Mouse (Mus musculus) forebrain, embryonic 16.5 days (tissue): ENCODE results near the gene Pemt. TPM values are rescaled to one million over a fixed set of nuclear protein-coding genes. Genes with fewer than 3 reads are reported as not detected.
A peak's percentile ranks its signal among the peaks of the same experiment; 100 is the strongest.

ENCODE experiments used
- ATAC-seq: fragments of 200-750 bp; cut with Nextera tagmentation; 2 replicates; pipeline ENCODE4 v1.8.0; 2017; ENCODE audit warnings: mild to moderate bottlenecking, moderate library complexity
- H3K27ac ChIP-seq: fragments of 300-500 bp; sonication (generic); 2 replicates; pipeline ENCODE4 v1.5.1; 2014; ENCODE audit warnings: low read length, control low read depth
- H3K27me3 ChIP-seq: fragments of 300-500 bp; sonication (generic); replicated peaks from 2 replicates; pipeline ENCODE4 v1.6.1; 2014; ENCODE audit warnings: low read length; ENCODE audit not compliant: control insufficient read depth, insufficient read depth
- H3K36me3 ChIP-seq: fragments of 300-500 bp; sonication (generic); 2 replicates; pipeline ENCODE4 v1.6.1; 2014; ENCODE audit not compliant: control insufficient read depth, insufficient read depth
- H3K4me1 ChIP-seq: fragments of 300-500 bp; sonication (generic); replicated peaks from 2 replicates; pipeline ENCODE4 v1.6.1; 2014; ENCODE audit warnings: low read length; ENCODE audit not compliant: control insufficient read depth, insufficient read depth
- H3K4me2 ChIP-seq: fragments of 300-500 bp; sonication (generic); 2 replicates; pipeline ENCODE4 v1.6.1; 2014; ENCODE audit warnings: mild to moderate bottlenecking, low read length, control low read depth
- H3K4me3 ChIP-seq: fragments of 300-500 bp; sonication (generic); replicated peaks from 2 replicates; pipeline ENCODE4 v1.5.1; 2014; ENCODE audit warnings: mild to moderate bottlenecking, low read length, control low read depth
- H3K9ac ChIP-seq: fragments of 300-500 bp; sonication (generic); replicated peaks from 2 replicates; pipeline ENCODE4 v1.6.1; 2014; ENCODE audit warnings: low read depth, low read length, control low read depth
- H3K9me3 ChIP-seq: fragments of 300-500 bp; sonication (generic); 2 replicates; pipeline ENCODE4 v1.6.1; 2016; ENCODE audit warnings: low read length; ENCODE audit not compliant: control insufficient read depth
- WGBS: fragments of 180-500 bp; shearing (Covaris S2); extraction: QIAGEN DNeasy Blood & Tissue Kit; methylation state at CpG from one replicate; pipeline ENCODE4 v1.1.7; 2014; 5-methylcytosine and 5-hydroxymethylcytosine counted together
- polyA plus RNA-seq: library from polyadenylated mRNA; unstranded; fragments of >200 nt; fragmentation: Nextera tagmentation; extraction: Ambion mirVana; gene quantifications from 2 replicates; pipeline ENCODE4 v1.2.1, GENCODE M21; 2015

Gene Pemt
- polyA plus RNA-seq, 1 experiment from 2014 or later, result 7.9 TPM

DNA sequence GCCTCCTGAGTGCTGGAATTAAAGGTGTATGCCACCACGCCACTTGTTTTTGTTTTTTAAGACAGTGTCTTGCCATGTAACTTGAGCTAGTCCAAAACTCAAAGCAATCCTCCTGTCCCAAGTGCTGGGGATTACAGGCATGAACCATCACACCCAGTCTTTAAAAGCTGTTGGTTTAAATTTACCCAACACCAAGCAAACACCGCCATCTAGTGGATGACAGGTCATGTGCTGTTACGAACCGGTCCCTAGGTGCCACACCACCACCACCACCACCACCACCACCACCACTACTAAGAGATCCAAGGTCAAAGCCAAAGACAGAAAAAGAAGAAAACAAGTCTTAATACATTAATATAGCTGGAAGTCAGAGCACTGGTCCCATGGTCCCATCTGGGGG lies 30.5 kb upstream of the Pemt start:
- H3K9ac ChIP-seq, result no peak overlapping the region

DNA sequence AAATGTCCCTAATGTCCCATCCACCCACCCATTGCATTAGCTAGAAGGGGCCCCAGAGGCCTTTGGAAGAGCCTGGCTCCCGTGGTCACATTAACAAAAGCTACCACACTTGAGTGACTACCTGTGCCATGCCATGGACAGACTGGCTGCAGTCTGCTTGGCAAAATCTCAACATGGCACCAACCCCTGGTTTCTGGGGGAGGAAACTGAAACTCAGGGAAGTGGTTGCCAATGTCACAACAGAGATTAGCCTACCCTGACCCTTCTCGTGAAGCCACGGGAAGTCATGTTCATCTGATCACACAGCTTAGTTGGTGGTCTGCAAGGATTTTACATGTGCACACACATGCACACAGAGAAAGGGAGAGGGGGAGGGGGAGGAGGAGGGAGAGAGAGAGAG lies 29.9 kb upstream of the Pemt start:
- WGBS, result 82% methylated on average over 3 of the region's 3 CpGs
- Histone ChIP-seq H3K27me3 (no peaks in the 10 kb centered on the region), H3K36me3 (no peaks in the 10 kb centered on the region), H3K9me3 (no peaks in the 10 kb centered on the region), H3K4me3 (no peak overlapping the region), H3K4me1 (no peaks in the 10 kb centered on the region), H3K9ac (no peak overlapping the region), H3K27ac (no peak overlapping the region), H3K4me2 (no peak overlapping the region)
- ATAC-seq, result no peak

More for the DNA sequence above, 30.5 kb upstream of the Pemt start:
- Histone ChIP-seq H3K9me3 (no peaks in the 10 kb centered on the region), H3K36me3 (no peaks in the 10 kb centered on the region), H3K4me1 (no peaks in the 10 kb centered on the region), H3K4me3 (no peak overlapping the region), H3K27me3 (no peaks in the 10 kb centered on the region), H3K27ac (no peak overlapping the region), H3K4me2 (no peak overlapping the region)
- ATAC-seq, result no peak
- WGBS, result 14% methylated on average over 4 of the region's 4 CpGs

DNA sequence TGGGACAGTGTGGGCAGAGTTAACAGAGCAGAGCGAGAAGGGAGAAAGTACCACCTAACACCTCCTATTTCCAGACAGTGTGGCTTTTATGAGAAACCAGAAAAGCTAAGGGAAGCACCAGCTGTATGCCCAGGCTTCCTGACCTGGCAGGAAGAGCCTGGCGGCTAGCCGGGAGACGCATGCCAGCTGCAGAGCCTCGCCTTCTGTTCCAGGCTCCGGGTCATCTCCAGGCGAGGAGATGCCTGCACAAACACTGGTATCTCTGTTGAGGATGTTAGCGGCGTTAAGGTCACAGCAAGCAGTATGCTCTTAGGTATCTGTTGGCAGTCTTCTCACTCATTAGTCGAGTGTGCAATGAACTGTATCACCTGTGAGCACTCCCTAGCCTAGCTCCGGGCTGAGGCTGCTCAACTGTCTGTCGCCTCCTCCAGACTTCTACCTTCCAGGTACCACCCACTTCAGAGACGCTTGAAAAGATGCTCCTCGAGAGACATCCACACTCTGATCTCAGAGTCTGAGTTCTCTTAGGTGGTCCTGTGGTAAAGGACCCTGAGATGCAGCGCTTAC lies 27.7 kb upstream of the Pemt start:
- H3K27me3 ChIP-seq, result no peaks in the 10 kb centered on the region
- no peak overlapping the region for H3K4me3 ChIP-seq
- H3K27ac ChIP-seq, result no peak overlapping the region
- H3K36me3 ChIP-seq, result no peaks in the 10 kb centered on the region
- WGBS, result 75% methylated on average over 15 of the region's 15 CpGs
- H3K9ac ChIP-seq, result no peak overlapping the region
- no peak for ATAC-seq
- no peak overlapping the region for H3K4me2 ChIP-seq
- no peaks in the 10 kb centered on the region for H3K4me1 ChIP-seq
- no peaks in the 10 kb centered on the region for H3K9me3 ChIP-seq

DNA sequence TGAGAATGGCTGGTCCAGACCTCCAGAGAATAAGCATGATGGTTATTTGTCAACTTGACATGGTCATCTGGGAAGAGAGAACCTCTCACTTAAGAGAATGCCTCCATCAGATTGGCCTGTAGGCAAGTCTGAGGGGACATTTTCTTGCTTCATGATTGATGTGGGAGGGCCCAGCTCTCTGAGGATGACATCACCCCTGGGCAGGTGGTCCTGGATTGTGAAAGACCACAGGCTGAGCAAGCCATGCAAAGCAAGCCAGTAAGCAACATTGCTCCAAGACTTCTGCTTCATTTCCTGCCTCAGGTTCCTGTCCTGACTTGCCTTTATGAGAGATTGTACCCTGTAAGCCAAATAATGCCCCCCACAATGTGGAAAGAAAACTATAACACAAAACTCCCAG lies 26.8 kb upstream of the Pemt start:
- Histone ChIP-seq H3K4me2 (no peak overlapping the region), H3K36me3 (no peaks in the 10 kb centered on the region), H3K27ac (no peak overlapping the region)

DNA sequence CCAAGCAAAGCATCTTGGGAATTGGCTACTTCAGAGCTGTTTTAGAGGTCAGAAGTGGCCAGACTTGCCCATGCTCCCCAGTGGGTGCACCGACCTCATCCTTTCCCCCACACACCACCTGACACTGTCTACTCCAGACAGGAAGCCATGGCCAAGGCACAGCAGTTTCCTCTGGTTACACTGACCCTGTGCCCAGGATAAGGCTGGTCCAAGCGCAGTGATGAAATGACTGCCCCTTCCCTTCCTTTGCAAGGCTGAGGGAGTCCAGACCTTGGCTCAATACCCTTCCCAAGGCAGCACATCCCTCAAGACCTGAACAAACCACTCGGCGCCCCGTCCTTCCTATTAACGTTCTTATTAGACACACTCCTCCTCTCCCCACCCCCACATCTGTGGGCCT lies 24.9 kb upstream of the Pemt start:
- no peak overlapping the region for H3K27ac ChIP-seq

More for the DNA sequence above, 26.8 kb upstream of the Pemt start:
- no peaks in the 10 kb centered on the region for H3K4me1 ChIP-seq
- H3K9ac ChIP-seq, result no peak overlapping the region
- H3K9me3 ChIP-seq, result no peaks in the 10 kb centered on the region
- no peak for ATAC-seq
- H3K4me3 ChIP-seq, result no peak overlapping the region
- no peaks in the 10 kb centered on the region for H3K27me3 ChIP-seq

DNA sequence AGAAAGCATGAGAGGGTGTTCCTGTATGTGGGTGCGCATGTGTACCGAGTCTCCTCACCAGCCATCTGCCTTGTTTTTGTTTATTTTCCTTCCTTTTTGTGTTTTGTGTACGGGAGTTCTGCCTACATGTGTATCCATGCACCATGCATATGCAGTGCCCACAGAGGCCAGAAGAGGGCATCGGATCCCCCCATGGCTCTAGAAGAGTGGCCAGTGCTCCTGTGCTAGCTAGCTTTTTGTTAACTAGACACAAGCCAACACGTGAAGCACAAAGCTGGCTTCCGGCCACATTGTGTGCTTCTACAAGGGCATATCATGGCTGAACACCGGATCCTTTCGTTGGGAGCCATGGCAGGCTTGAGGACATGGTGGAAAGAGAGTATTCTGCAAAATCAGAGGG lies 24.3 kb upstream of the Pemt start:
- no peak overlapping the region for H3K9ac ChIP-seq
- H3K4me3 ChIP-seq, result no peak overlapping the region
- H3K36me3 ChIP-seq, result no peaks in the 10 kb centered on the region
- no peaks in the 10 kb centered on the region for H3K4me1 ChIP-seq
- no peak overlapping the region for H3K27ac ChIP-seq
- H3K27me3 ChIP-seq, result no peaks in the 10 kb centered on the region
- H3K9me3 ChIP-seq, result no peaks in the 10 kb centered on the region
- H3K4me2 ChIP-seq, result no peak overlapping the region
- ATAC-seq, result peak; percentile 67; the same call in 1 of the 2 replicates
- 31% methylated on average over 8 of the region's 8 CpGs for WGBS

More for the DNA sequence above, 24.9 kb upstream of the Pemt start:
- Histone ChIP-seq H3K4me3 (no peak overlapping the region), H3K36me3 (no peaks in the 10 kb centered on the region), H3K9me3 (no peaks in the 10 kb centered on the region), H3K4me2 (no peak overlapping the region), H3K27me3 (no peaks in the 10 kb centered on the region), H3K9ac (no peak overlapping the region), H3K4me1 (no peaks in the 10 kb centered on the region)
- 94% methylated on average over 6 of the region's 6 CpGs for WGBS
- ATAC-seq, result no peak

DNA sequence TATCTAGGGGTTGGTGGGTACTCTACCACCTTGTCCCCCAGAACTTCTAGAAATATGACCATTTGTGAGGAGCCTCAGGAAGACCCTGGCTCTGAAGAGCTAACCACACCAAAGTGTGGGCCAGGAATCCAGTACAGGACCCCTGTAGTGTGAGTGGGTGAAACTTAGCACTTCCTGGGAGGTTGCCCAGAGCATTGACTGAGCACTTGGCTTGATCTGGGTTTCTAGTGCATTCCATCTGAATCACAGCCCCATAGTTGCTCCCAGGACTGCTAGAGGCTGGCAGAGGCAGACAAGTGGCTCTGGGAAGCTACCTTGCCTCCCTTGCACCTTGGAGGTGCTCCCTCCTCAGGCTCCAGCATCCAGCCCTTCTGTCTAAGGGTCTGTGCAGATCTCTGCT lies 22.3 kb upstream of the Pemt start:
- ATAC-seq, result no peak
- no peaks in the 10 kb centered on the region for H3K9me3 ChIP-seq
- no peak overlapping the region for H3K27ac ChIP-seq
- no peak overlapping the region for H3K9ac ChIP-seq
- H3K36me3 ChIP-seq, result no peaks in the 10 kb centered on the region
- H3K4me2 ChIP-seq, result no peak overlapping the region
- H3K27me3 ChIP-seq, result no peaks in the 10 kb centered on the region
- H3K4me3 ChIP-seq, result no peak overlapping the region
- H3K4me1 ChIP-seq, result no peaks in the 10 kb centered on the region

DNA sequence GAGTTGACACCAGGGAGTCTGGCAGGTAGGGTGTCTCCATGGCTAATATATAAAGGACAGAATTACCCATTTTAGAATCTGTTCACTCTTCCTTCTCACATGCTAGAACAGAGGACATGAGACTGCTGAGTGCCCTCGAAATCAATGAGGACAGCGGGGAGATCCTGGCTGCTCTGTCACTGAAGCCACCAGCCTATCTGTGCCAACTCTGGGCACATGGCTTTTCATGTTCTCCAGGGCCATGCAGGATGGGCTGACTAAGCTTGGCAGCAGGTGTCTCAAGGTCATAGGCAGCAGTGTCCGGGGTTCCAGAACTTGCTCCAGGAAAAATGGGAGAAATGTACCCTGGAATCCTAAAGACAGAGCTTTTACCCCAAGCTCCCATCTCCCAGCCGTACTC lies 21.4 kb upstream of the Pemt start:
- no peaks in the 10 kb centered on the region for H3K27me3 ChIP-seq
- no peak overlapping the region for H3K4me2 ChIP-seq
- WGBS, result 89% methylated on average over 4 of the region's 4 CpGs
- no peaks in the 10 kb centered on the region for H3K9me3 ChIP-seq
- no peaks in the 10 kb centered on the region for H3K4me1 ChIP-seq
- no peaks in the 10 kb centered on the region for H3K36me3 ChIP-seq
- H3K4me3 ChIP-seq, result no peak overlapping the region
- no peak overlapping the region for H3K27ac ChIP-seq
- no peak overlapping the region for H3K9ac ChIP-seq
- ATAC-seq, result no peak

DNA sequence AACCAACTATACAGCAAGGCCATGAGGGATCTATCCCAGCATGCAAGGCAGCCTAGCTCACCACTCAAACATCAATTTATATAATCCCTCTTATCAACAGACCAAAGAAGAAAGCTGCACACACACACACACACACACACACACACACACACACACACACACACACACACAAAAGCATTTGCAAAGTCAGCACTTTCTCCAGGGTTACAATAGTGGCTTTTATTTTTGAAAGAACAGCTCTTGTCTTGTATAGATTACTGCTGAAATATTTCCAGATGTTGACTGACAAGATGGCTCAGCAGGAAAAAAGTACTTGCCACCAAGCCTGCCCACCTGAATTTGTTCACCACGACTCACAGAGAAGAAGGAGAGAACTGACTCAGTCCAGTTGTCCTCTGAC lies 19.0 kb upstream of the Pemt start:
- H3K36me3 ChIP-seq, result no peaks in the 10 kb centered on the region
- no peaks in the 10 kb centered on the region for H3K9me3 ChIP-seq
- no peaks in the 10 kb centered on the region for H3K27me3 ChIP-seq
- H3K4me2 ChIP-seq, result no peak overlapping the region
- H3K4me3 ChIP-seq, result no peak overlapping the region
- WGBS, result 63% methylated on average over 1 of the region's 1 CpGs
- no peak overlapping the region for H3K27ac ChIP-seq
- ATAC-seq, result no peak
- no peak overlapping the region for H3K9ac ChIP-seq
- no peaks in the 10 kb centered on the region for H3K4me1 ChIP-seq

DNA sequence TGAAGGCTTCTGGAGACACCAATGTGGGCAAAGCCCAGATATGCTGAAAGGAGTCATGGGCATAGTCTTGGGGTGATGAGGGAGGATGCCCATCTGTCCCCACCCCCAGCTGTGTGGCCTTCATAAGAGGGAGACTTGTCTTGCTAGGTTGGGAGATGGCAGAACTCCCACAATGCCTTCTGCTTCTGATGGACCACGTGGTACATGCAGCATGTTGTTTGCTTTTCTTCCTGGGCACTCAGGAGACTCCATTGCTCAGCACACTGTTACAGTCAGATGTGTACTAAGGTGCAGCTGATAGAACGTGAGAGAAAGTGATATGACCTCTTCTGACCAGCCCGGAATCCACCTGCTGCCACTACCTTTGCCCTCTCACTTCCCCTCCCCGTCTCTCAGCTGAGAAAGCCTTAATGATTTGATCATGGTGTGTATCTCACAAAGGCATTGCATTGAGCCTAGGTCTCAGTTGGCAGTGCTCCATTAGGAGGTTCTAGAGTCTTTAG lies 15.3 kb upstream of the Pemt start:
- H3K4me3 ChIP-seq, result no peak overlapping the region
- H3K4me1 ChIP-seq, result no peaks in the 10 kb centered on the region
- no peak overlapping the region for H3K4me2 ChIP-seq
- H3K9ac ChIP-seq, result no peak overlapping the region
- H3K36me3 ChIP-seq, result no peaks in the 10 kb centered on the region
- no peak for ATAC-seq
- 82% methylated on average over 4 of the region's 4 CpGs for WGBS
- no peak overlapping the region for H3K27ac ChIP-seq
- no peaks in the 10 kb centered on the region for H3K9me3 ChIP-seq
- no peaks in the 10 kb centered on the region for H3K27me3 ChIP-seq
